Mouse (Mus musculus): ENCODE measurements around the gene Sdsl. TPM values are rescaled to one million over a fixed set of nuclear protein-coding genes. Genes with fewer than 3 reads are reported as not detected.

The Sdsl gene
- polyA plus RNA-seq (2015; fragmentation: Nextera tagmentation; extraction: Ambion mirVana) = 6.8 and 9.5 TPM in 2 replicates

GRCm38 (mm10) chr5:120472770-120473169 is at the start of gene Sdsl:
Gene Sdsl, minus strand, starts transcription at chr5:120472810.
- Histone ChIP-seq H3K36me3 (no peaks in the 10 kb centered on the region), H3K4me1 (replicated peaks) (no peaks in the 10 kb centered on the region), H3K4me3 (replicated peaks) (no peak within 1 kb of the TSS), H3K27me3 (0 out of 2 replicates have a peak, but pooled peaks cover 2% of the 10 kb centered on the region), H3K27ac (no peak within 1 kb of the TSS), H3K9ac (replicated peaks) (no peak within 1 kb of the TSS), H3K4me2 (replicated peaks) (no peak within 1 kb of the TSS), H3K9me3 (no peaks in the 10 kb centered on the region)
- ATAC-seq = no peak
- 81% methylated on average over 8 of the region's 8 CpGs for WGBS

- WGBS = 50% methylated on average over 9 of the region's 9 CpGs
- H3K9me3 ChIP-seq = no peaks in the 10 kb centered on the region
- H3K27ac ChIP-seq = no peak overlapping the region
- no peak overlapping the region for H3K4me3 ChIP-seq (replicated peaks)
- no peak overlapping the region for H3K4me2 ChIP-seq (replicated peaks)
- H3K27me3 ChIP-seq = no peaks in the 10 kb centered on the region; the same call in 1 of the 2 replicates
- H3K36me3 ChIP-seq = no peaks in the 10 kb centered on the region
- H3K9ac ChIP-seq (replicated peaks) = no peak overlapping the region
- no peak for ATAC-seq
- H3K4me1 ChIP-seq (replicated peaks) = peaks cover 26% of the 10 kb centered on the region
These were observed 44.9 kb upstream of the Sdsl start for GRCm38 (mm10) chr5:120517552-120517951.

GRCm38 (mm10) chr5:120516221-120516984 is 43.8 kb upstream of the Sdsl start:
- H3K4me1 ChIP-seq (replicated peaks) = peaks cover 28% of the 10 kb centered on the region
- ATAC-seq = no peak
- 71% methylated on average over 15 of the region's 15 CpGs for WGBS
- H3K27ac ChIP-seq = no peak overlapping the region
- no peaks in the 10 kb centered on the region for H3K36me3 ChIP-seq
- H3K27me3 ChIP-seq = peaks cover 11% of the 10 kb centered on the region
- H3K4me3 ChIP-seq (replicated peaks) = no peak overlapping the region
- no peak overlapping the region for H3K9ac ChIP-seq (replicated peaks)
- H3K9me3 ChIP-seq = no peaks in the 10 kb centered on the region
- H3K4me2 ChIP-seq (replicated peaks) = no peak overlapping the region

GRCm38 (mm10) chr5:120515451-120515850 is 42.8 kb upstream of the Sdsl start:
- peaks cover 15% of the 10 kb centered on the region for H3K27me3 ChIP-seq
- ATAC-seq = no peak
- H3K4me2 ChIP-seq (replicated peaks) = no peak overlapping the region
- H3K36me3 ChIP-seq = no peaks in the 10 kb centered on the region
- H3K9ac ChIP-seq (replicated peaks) = no peak overlapping the region
- 80% methylated on average over 7 of the region's 7 CpGs for WGBS
- H3K4me1 ChIP-seq (replicated peaks) = peaks cover 38% of the 10 kb centered on the region
- no peaks in the 10 kb centered on the region for H3K9me3 ChIP-seq
- no peak overlapping the region for H3K4me3 ChIP-seq (replicated peaks)
- no peak overlapping the region for H3K27ac ChIP-seq

GRCm38 (mm10) chr5:120514754-120515153 is 42.1 kb upstream of the Sdsl start:
- H3K27me3 ChIP-seq = peaks cover 15% of the 10 kb centered on the region
- no peak overlapping the region for H3K27ac ChIP-seq
- no peak overlapping the region for H3K9ac ChIP-seq (replicated peaks)
- no peak overlapping the region for H3K4me2 ChIP-seq (replicated peaks)
- WGBS = 46% methylated on average over 4 of the region's 4 CpGs
- no peak for ATAC-seq
- H3K4me3 ChIP-seq (replicated peaks) = no peak overlapping the region
- H3K4me1 ChIP-seq (replicated peaks) = peaks cover 45% of the 10 kb centered on the region
- no peaks in the 10 kb centered on the region for H3K36me3 ChIP-seq
- H3K9me3 ChIP-seq = no peaks in the 10 kb centered on the region

GRCm38 (mm10) chr5:120514031-120514677 is 41.5 kb upstream of the Sdsl start:
- H3K27me3 ChIP-seq = peaks cover 15% of the 10 kb centered on the region
- H3K9ac ChIP-seq (replicated peaks) = no peak overlapping the region
- 91% methylated on average over 9 of the region's 9 CpGs for WGBS
- ATAC-seq = no peak
- no peaks in the 10 kb centered on the region for H3K36me3 ChIP-seq
- peaks cover 5% of the 10 kb centered on the region; the same call in 1 of the 2 replicates for H3K9me3 ChIP-seq
- H3K4me1 ChIP-seq (replicated peaks) = peaks cover 45% of the 10 kb centered on the region
- H3K4me3 ChIP-seq (replicated peaks) = no peak overlapping the region
- H3K4me2 ChIP-seq (replicated peaks) = no peak overlapping the region
- H3K27ac ChIP-seq = no peak overlapping the region

- peak; percentile 59 for ATAC-seq
- Histone ChIP-seq H3K27ac (no peak overlapping the region), H3K27me3 (peaks cover 15% of the 10 kb centered on the region), H3K4me1 (replicated peaks) (peaks cover 45% of the 10 kb centered on the region), H3K9me3 (peaks cover 5% of the 10 kb centered on the region; the same call in 1 of the 2 replicates), H3K4me2 (replicated peaks) (no peak overlapping the region), H3K36me3 (no peaks in the 10 kb centered on the region), H3K4me3 (replicated peaks) (no peak overlapping the region), H3K9ac (replicated peaks) (no peak overlapping the region)
- 32% methylated on average over 15 of the region's 15 CpGs for WGBS
These were observed 40.4 kb upstream of the Sdsl start for GRCm38 (mm10) chr5:120512911-120513555.

- H3K36me3 ChIP-seq = no peaks in the 10 kb centered on the region
- no peak for ATAC-seq
- peaks cover 5% of the 10 kb centered on the region; the same call in 1 of the 2 replicates for H3K9me3 ChIP-seq
- WGBS = 39% methylated on average over 14 of the region's 14 CpGs
- H3K9ac ChIP-seq (replicated peaks) = no peak overlapping the region
- H3K27ac ChIP-seq = no peak overlapping the region
- H3K4me2 ChIP-seq (replicated peaks) = peak overlapping the region; percentile 64
- H3K4me1 ChIP-seq (replicated peaks) = peaks cover 45% of the 10 kb centered on the region
- peak overlapping the region; percentile 38 for H3K4me3 ChIP-seq (replicated peaks)
- H3K27me3 ChIP-seq = peaks cover 15% of the 10 kb centered on the region
These were observed 39.1 kb upstream of the Sdsl start for GRCm38 (mm10) chr5:120511643-120512220.

- peak; percentile 79 for ATAC-seq
- peak within 1 kb of the TSS; percentile 38 for H3K4me3 ChIP-seq (replicated peaks)
- 2% methylated on average over 36 of the region's 36 CpGs for WGBS
- H3K36me3 ChIP-seq = no peaks in the 10 kb centered on the region
- H3K27ac ChIP-seq = 0 out of 2 replicates have a peak within 1 kb of the TSS, but pooled peaks have one; percentile 3
- peaks cover 5% of the 10 kb centered on the region; the same call in 1 of the 2 replicates for H3K9me3 ChIP-seq
- peaks cover 42% of the 10 kb centered on the region for H3K4me1 ChIP-seq (replicated peaks)
- H3K27me3 ChIP-seq = peaks cover 15% of the 10 kb centered on the region
- peak within 1 kb of the TSS; percentile 64 for H3K4me2 ChIP-seq (replicated peaks)
- peak within 1 kb of the TSS; percentile 55 for H3K9ac ChIP-seq (replicated peaks)
These were observed 38.5 kb upstream of the Sdsl start, which contains the start of gene Slc8b1 for GRCm38 (mm10) chr5:120510982-120511642. Gene Slc8b1, plus strand, starts transcription at chr5:120511168.

- Histone ChIP-seq H3K27me3 (peaks cover 14% of the 10 kb centered on the region), H3K4me1 (replicated peaks) (peaks cover 31% of the 10 kb centered on the region), H3K4me3 (replicated peaks) (no peak overlapping the region), H3K4me2 (replicated peaks) (no peak overlapping the region), H3K27ac (no peak overlapping the region), H3K9me3 (peaks cover 5% of the 10 kb centered on the region; the same call in 1 of the 2 replicates), H3K36me3 (no peaks in the 10 kb centered on the region), H3K9ac (replicated peaks) (no peak overlapping the region)
- no peak for ATAC-seq
- 62% methylated on average over 4 of the region's 4 CpGs for WGBS
These were observed 34.7 kb upstream of the Sdsl start for GRCm38 (mm10) chr5:120507311-120507710.

- Histone ChIP-seq H3K4me1 (replicated peaks) (peaks cover 37% of the 10 kb centered on the region), H3K4me2 (replicated peaks) (no peak overlapping the region), H3K9me3 (peaks cover 5% of the 10 kb centered on the region; the same call in 1 of the 2 replicates), H3K9ac (replicated peaks) (no peak overlapping the region), H3K27me3 (peaks cover 5% of the 10 kb centered on the region), H3K4me3 (replicated peaks) (no peak overlapping the region), H3K36me3 (no peaks in the 10 kb centered on the region), H3K27ac (no peak overlapping the region)
- no peak for ATAC-seq
- WGBS = 70% methylated on average over 9 of the region's 9 CpGs
These were observed 33.9 kb upstream of the Sdsl start for GRCm38 (mm10) chr5:120506490-120506889.

All from midbrain, embryonic 13.5 days (tissue).